In the genomic region with DNA sequence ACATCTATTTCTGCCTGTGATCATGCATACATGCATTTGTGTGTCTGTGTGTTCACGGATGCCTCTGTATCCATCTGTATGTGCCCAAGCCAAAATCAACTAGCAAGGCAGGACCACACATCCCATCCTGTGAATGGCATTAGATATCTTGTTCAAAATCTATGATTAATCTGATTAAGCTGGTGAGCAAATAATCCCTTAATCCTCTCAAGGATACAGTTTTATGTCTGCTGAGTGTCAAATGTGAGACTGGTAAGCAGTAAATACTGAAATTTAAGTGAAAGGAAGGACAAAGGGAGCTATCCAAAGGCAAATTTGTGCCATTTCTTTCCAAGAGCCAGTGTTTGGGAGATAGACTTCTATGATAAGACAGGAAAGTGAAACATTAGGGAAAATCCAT, we compare ENCODE assay signal across 29 mouse cellular contexts.
"Had no signal": no experiment of that assay in that cellular context is flagged by ENCODE, and none has a peak within 500 bp of the region (broad histone marks: within the 10 kb centered on the region; RNA-seq: fewer than 3 reads in every experiment).

No protein-coding gene starts in this region.

- H3K4me1 ChIP-seq: limb, embryonic 12.5 days; limb, embryonic 13.5 days; limb, embryonic 15.5 days; liver, embryonic 12.5 days; liver, embryonic 13.5 days; liver, embryonic 15.5 days; lung, embryonic 15.5 days; midbrain, embryonic 12.5 days; midbrain, embryonic 15.5 days had no signal

- H3K4me2 ChIP-seq: limb, embryonic 12.5 days; limb, embryonic 13.5 days; limb, embryonic 15.5 days; liver, embryonic 11.5 days; liver, embryonic 12.5 days; liver, embryonic 13.5 days; liver, embryonic 15.5 days; lung, embryonic 14.5 days; lung, embryonic 15.5 days; midbrain, embryonic 12.5 days; midbrain, embryonic 15.5 days had no signal

- H3K9ac ChIP-seq: limb, embryonic 12.5 days; limb, embryonic 13.5 days; limb, embryonic 15.5 days; liver, embryonic 12.5 days; liver, embryonic 13.5 days; liver, embryonic 14.5 days; liver, embryonic 15.5 days; liver, postnatal 0 days; lung, embryonic 14.5 days; lung, embryonic 15.5 days; midbrain, embryonic 12.5 days; midbrain, embryonic 15.5 days had no signal

- H3K27ac ChIP-seq: left cerebral cortex, adult 2 months; limb, embryonic 10.5 days; limb, embryonic 12.5 days; limb, embryonic 13.5 days; limb, embryonic 15.5 days; liver, embryonic 12.5 days; liver, embryonic 13.5 days; liver, embryonic 14.5 days; liver, embryonic 15.5 days; lung, embryonic 15.5 days; macrophage; midbrain, embryonic 10.5 days; midbrain, embryonic 12.5 days; midbrain, embryonic 15.5 days had no signal

- ATAC-seq: liver, embryonic 12.5 days; liver, postnatal 0 days; lung, postnatal 0 days; midbrain, embryonic 15.5 days; midbrain, embryonic 16.5 days had no signal

- H3K36me3 ChIP-seq: limb, embryonic 10.5 days; limb, embryonic 12.5 days; limb, embryonic 13.5 days; limb, embryonic 15.5 days; liver, embryonic 12.5 days; liver, embryonic 13.5 days; liver, embryonic 15.5 days; lung, embryonic 15.5 days; midbrain, embryonic 10.5 days; midbrain, embryonic 12.5 days; midbrain, embryonic 15.5 days had no signal

- H3K9me3 ChIP-seq: limb, embryonic 10.5 days; limb, embryonic 12.5 days; limb, embryonic 13.5 days; limb, embryonic 15.5 days; liver, embryonic 12.5 days; liver, embryonic 13.5 days; liver, embryonic 15.5 days; lung, embryonic 15.5 days; megakaryocyte, embryonic 14.5 days; midbrain, embryonic 10.5 days; midbrain, embryonic 12.5 days; midbrain, embryonic 15.5 days had no signal

- DNase-seq: left cerebral cortex, postnatal 4 days; liver, embryonic 13.5 days; liver, postnatal 0 days; lung, adult 18-20 months; lung, adult 2 months; lung, embryonic 14.5 days; lung, postnatal 10 days; lung, postnatal 14 days; lung, postnatal 36 days; lung, postnatal 4 days; midbrain, embryonic 14.5 days had no signal

- H3K4me3 ChIP-seq: left cerebral cortex, adult 2 months; limb, embryonic 10.5 days; limb, embryonic 12.5 days; limb, embryonic 13.5 days; limb, embryonic 15.5 days; liver, embryonic 12.5 days; liver, embryonic 13.5 days; liver, embryonic 15.5 days; lung, embryonic 15.5 days; megakaryocyte, embryonic 14.5 days; midbrain, embryonic 10.5 days; midbrain, embryonic 12.5 days; midbrain, embryonic 15.5 days; myocyte had no signal

- H3K27me3 ChIP-seq: limb, embryonic 12.5 days; limb, embryonic 15.5 days; liver, embryonic 13.5 days; liver, embryonic 15.5 days; lung, embryonic 15.5 days; megakaryocyte, embryonic 14.5 days; midbrain, embryonic 12.5 days; midbrain, embryonic 15.5 days had no signal
